Mouse (Mus musculus): ENCODE results near the gene Tfe3.
"Not testable (repeated sequence)": the region's sequence is repeated elsewhere in the genome, so short reads cannot be mapped to it uniquely, and the experiment has no call there.

Gene Tfe3

GRCm38 (mm10) chrX:7762137-7762920 lies at the start of gene Tfe3:
Gene Tfe3, plus strand, starts transcription at chrX:7762560.
- peak; percentile 84 for DNase-seq (ENCODE audit: low spot score)

- DNase-seq (ENCODE audit: low spot score) = not testable (repeated sequence)
These were observed 48.6 kb upstream of the Tfe3 start for GRCm38 (mm10) chrX:7713764-7714134.

- peak; percentile 91 for DNase-seq (ENCODE audit: low spot score)
These were observed 48.0 kb upstream of the Tfe3 start, which contains the start of gene Wdr45 for GRCm38 (mm10) chrX:7714135-7714899. Gene Wdr45, plus strand, starts transcription at chrX:7714333.

GRCm38 (mm10) chrX:7716058-7716457 lies 46.3 kb upstream of the Tfe3 start:
- not testable (repeated sequence) for DNase-seq (ENCODE audit: low spot score)

- DNase-seq (ENCODE audit: low spot score) = peak; percentile 66
These were observed 40.7 kb upstream of the Tfe3 start, which contains the start of gene Gm45208 for GRCm38 (mm10) chrX:7721514-7722281. Gene Gm45208, plus strand, starts transcription at chrX:7722245.

- DNase-seq (ENCODE audit: low spot score) = no peak
These were observed 40.1 kb upstream of the Tfe3 start for GRCm38 (mm10) chrX:7722282-7722611.

GRCm38 (mm10) chrX:7722691-7723090 lies 39.7 kb upstream of the Tfe3 start:
- DNase-seq (ENCODE audit: low spot score) = no peak

- no peak for DNase-seq (ENCODE audit: low spot score)
These were observed 38.2 kb upstream of the Tfe3 start for GRCm38 (mm10) chrX:7724135-7724534.

- no peak for DNase-seq (ENCODE audit: low spot score)
These were observed 36.5 kb upstream of the Tfe3 start for GRCm38 (mm10) chrX:7725841-7726240.

GRCm38 (mm10) chrX:7727176-7727575 lies 35.2 kb upstream of the Tfe3 start:
- DNase-seq (ENCODE audit: low spot score) = no peak

- peak; percentile 70 for DNase-seq (ENCODE audit: low spot score)
These were observed 34.0 kb upstream of the Tfe3 start, which contains the start of gene Praf2 for GRCm38 (mm10) chrX:7728215-7728921. Gene Praf2, plus strand, starts transcription at chrX:7728439.

GRCm38 (mm10) chrX:7728922-7729265 lies 33.5 kb upstream of the Tfe3 start:
- DNase-seq (ENCODE audit: low spot score) = no peak

GRCm38 (mm10) chrX:7733571-7734156 lies 28.7 kb upstream of the Tfe3 start:
- DNase-seq (ENCODE audit: low spot score) = peak; percentile 63

- no peak for DNase-seq (ENCODE audit: low spot score)
These were observed 22.9 kb upstream of the Tfe3 start for GRCm38 (mm10) chrX:7739336-7740081.

- DNase-seq (ENCODE audit: low spot score) = no peak
These were observed 22.1 kb upstream of the Tfe3 start for GRCm38 (mm10) chrX:7740082-7740819.

- DNase-seq (ENCODE audit: low spot score) = no peak
These were observed 21.3 kb upstream of the Tfe3 start for GRCm38 (mm10) chrX:7741103-7741502.

GRCm38 (mm10) chrX:7743470-7743869 lies 18.9 kb upstream of the Tfe3 start:
- no peak for DNase-seq (ENCODE audit: low spot score)

- no peak for DNase-seq (ENCODE audit: low spot score)
These were observed 17.4 kb upstream of the Tfe3 start for GRCm38 (mm10) chrX:7744940-7745339.

- no peak for DNase-seq (ENCODE audit: low spot score)
These were observed 16.9 kb upstream of the Tfe3 start for GRCm38 (mm10) chrX:7745429-7745828.

Data from c-Kit-positive CD71-positive TER-119-positive erythroid progenitor cells, embryonic 14.5 days (primary cell).